Mouse (Mus musculus): Measurements from ENCODE around the gene Acsl4.

DNA sequence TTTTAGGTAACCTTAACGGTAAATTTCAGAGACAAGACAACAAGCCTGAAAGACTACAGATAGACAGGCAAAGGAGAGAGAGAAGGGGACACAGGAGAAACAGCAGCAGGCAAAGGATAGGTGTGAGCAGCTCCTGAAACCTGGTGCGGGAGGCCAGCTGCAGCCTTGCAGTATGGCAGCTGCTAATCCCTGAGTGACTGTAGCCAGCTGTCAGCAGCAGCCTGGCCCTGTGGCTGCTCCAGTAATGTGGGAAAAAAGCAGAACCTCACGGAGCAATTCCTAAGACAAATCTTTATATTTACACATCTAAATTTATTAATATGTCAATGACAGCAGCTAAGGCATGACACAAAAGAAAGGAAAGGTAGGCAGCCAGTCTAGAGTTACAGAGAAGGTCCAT is 113.8 kb downstream of the Acsl4 start:
- no peak for TF ChIP-seq GATA1 (IDR thresholded peaks at IDR 0.05; ENCODE audit: borderline replicate concordance, low read length)
- TF ChIP-seq FLI1 (IDR thresholded peaks at IDR 0.05; ENCODE audit: low read length), result no peak

Measured in megakaryocyte, embryonic 14.5 days (primary cell).